Mouse (Mus musculus): ENCODE measurements around the gene 1700030J22Rik. TPM values are rescaled to one million over a fixed set of nuclear protein-coding genes. Genes with fewer than 3 reads are reported as not detected.
A peak's percentile ranks its signal among the peaks of the same experiment; 100 is the strongest.

The 1700030J22Rik gene
- polyA plus RNA-seq, 1 experiment: 1.5 TPM

DNA sequence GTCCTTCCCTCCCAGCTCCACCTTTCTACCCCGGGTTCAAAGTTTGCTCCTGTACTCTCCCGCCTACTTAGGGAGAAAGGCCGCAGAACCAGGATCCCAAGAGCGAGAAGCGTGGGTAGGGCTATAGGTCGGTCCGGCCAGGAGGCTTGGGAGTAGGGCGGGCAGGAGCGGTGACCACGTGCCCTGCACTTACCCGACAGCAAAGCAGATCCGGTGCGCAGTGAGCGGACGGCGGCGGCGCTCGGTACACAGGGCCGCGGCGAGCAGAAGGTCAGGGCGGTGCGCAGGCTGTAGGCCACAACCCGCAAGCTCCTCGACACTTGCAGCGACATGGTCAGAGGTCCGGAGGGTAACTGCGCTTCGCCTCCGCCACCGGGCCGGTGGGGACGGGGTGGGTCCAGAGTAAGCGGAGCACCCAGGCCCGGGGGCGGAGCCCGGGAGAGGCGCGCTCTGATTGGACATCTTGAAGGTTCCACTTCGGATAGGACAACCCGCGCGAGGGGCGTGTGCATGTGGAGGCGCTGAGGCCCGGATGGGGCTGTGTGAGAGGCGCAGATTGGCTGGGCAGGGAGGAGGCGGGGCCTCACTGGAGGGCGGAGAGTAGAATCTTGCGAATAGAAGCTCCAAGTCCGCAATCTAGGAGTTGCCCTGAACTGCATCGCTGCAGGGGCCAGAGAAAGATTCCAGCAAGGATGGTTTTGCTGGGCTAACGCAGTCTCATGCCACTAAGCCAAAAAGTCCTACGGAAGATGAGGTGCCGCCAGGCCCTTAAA, 14.5 kb upstream of the 1700030J22Rik start, which contains the start of gene Gcsh:
Gcsh (minus strand) TSS at position 443 of the 773 bp plus-strand sequence.
- peak; percentile 98 for DNase-seq

GRCm38 (mm10) chr8:116992176-116992971, 13.6 kb upstream of the 1700030J22Rik start:
- H3K4me3 ChIP-seq (replicated peaks; ENCODE audit: extremely low read depth, low read depth, low read length): peak overlapping the region; percentile 79
- peaks cover 5% of the 10 kb centered on the region for H3K4me1 ChIP-seq (ENCODE audit: control insufficient read depth, insufficient read depth, low read length)
- WGBS: 8% methylated on average over 23 of the region's 23 CpGs
- TF ChIP-seq CTCF (IDR thresholded peaks at IDR 0.05; ENCODE audit: insufficient read depth, low read length) (no peak), POLR2A (IDR thresholded peaks at IDR 0.05; ENCODE audit: borderline replicate concordance, extremely low read depth, low read depth, low read length) (no peak)
- no peak for DNase-seq

More for the DNA sequence above, 14.5 kb upstream of the 1700030J22Rik start, which contains the start of gene Gcsh:
- under 1% methylated on average over 56 of the region's 56 CpGs for WGBS
- Histone ChIP-seq H3K4me1 (ENCODE audit: control insufficient read depth, insufficient read depth, low read length) (peaks cover 5% of the 10 kb centered on the region), H3K4me3 (replicated peaks; ENCODE audit: extremely low read depth, low read depth, low read length) (peak within 1 kb of the TSS; percentile 86)
- TF ChIP-seq POLR2A (IDR thresholded peaks at IDR 0.05; ENCODE audit: borderline replicate concordance, extremely low read depth, low read depth, low read length) (peak; percentile 78; the same call in 1 of the 2 replicates), CTCF (IDR thresholded peaks at IDR 0.05; ENCODE audit: insufficient read depth, low read length) (no peak)

GRCm38 (mm10) chr8:116991241-116991640, 12.5 kb upstream of the 1700030J22Rik start:
- no peak for DNase-seq
- Histone ChIP-seq H3K4me1 (ENCODE audit: control insufficient read depth, insufficient read depth, low read length) (peaks cover 5% of the 10 kb centered on the region), H3K4me3 (replicated peaks; ENCODE audit: extremely low read depth, low read depth, low read length) (no peak overlapping the region)
- TF ChIP-seq CTCF (IDR thresholded peaks at IDR 0.05; ENCODE audit: insufficient read depth, low read length) (no peak), POLR2A (IDR thresholded peaks at IDR 0.05; ENCODE audit: borderline replicate concordance, extremely low read depth, low read depth, low read length) (no peak)
- 91% methylated on average over 8 of the region's 8 CpGs for WGBS

DNA sequence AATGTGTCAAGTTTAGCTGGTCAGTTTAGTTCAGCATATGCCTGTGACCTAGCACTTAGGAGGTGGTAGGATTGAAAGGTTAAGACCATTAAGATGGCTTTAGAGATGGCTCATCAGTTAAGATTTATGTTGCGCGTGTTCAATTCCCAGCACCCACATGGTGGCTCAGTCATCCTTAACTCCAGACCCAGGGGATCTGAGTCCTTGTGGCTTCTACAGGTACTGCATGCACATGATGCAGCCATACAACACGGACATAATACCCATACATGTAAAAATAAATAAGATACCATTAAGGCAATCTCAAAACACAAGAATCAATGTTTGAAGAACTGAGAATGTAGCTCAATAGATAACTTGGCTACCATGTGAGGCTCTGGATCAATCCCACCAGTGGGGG, 11.1 kb upstream of the 1700030J22Rik start:
- TF ChIP-seq CTCF (IDR thresholded peaks at IDR 0.05; ENCODE audit: insufficient read depth, low read length): no peak
- no peak for TF ChIP-seq POLR2A (IDR thresholded peaks at IDR 0.05; ENCODE audit: borderline replicate concordance, extremely low read depth, low read depth, low read length)
- Histone ChIP-seq H3K4me1 (ENCODE audit: control insufficient read depth, insufficient read depth, low read length) (peaks cover 5% of the 10 kb centered on the region), H3K4me3 (replicated peaks; ENCODE audit: extremely low read depth, low read depth, low read length) (no peak overlapping the region)
- WGBS: 98% methylated on average over 3 of the region's 3 CpGs
- DNase-seq: no peak

DNA sequence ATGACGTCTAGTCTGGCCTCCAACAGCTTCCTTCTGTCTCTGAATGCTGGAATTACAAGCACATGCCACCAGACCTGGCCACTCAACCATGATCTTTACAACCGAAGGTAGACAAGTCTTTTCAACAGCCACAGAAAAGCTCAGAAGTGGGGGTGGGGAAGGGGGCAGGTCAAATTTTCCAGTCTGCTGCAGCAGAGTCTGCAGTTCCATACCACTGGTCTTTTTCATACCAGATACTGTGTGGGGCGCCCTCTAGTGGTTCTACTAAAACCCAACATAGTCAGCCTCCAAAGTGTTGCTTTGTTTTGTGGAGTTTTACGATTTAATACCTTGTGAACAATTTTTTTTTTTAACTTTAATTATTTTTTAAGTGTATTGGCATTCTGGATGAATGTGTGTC, 1.4 kb upstream of the 1700030J22Rik start:
- TF ChIP-seq CTCF (IDR thresholded peaks at IDR 0.05; ENCODE audit: insufficient read depth, low read length) (peak; percentile 14; the same call in 1 of the 2 replicates), POLR2A (IDR thresholded peaks at IDR 0.05; ENCODE audit: borderline replicate concordance, extremely low read depth, low read depth, low read length) (no peak)
- 11% methylated on average over 4 of the region's 4 CpGs for WGBS
- peak; percentile 26 for DNase-seq

GRCm38 (mm10) chr8:116978052-116978451, 707 bp downstream of the 1700030J22Rik start:
- TF ChIP-seq POLR2A (IDR thresholded peaks at IDR 0.05; ENCODE audit: borderline replicate concordance, extremely low read depth, low read depth, low read length) (no peak), CTCF (IDR thresholded peaks at IDR 0.05; ENCODE audit: insufficient read depth, low read length) (no peak)
- WGBS: 21% methylated on average over 8 of the region's 8 CpGs
- no peak for DNase-seq
- H3K4me1 ChIP-seq (ENCODE audit: control insufficient read depth, insufficient read depth, low read length): no peaks in the 10 kb centered on the region
- peak overlapping the region; percentile 92 for H3K4me3 ChIP-seq (replicated peaks; ENCODE audit: extremely low read depth, low read depth, low read length)

More for the DNA sequence above, 1.4 kb upstream of the 1700030J22Rik start:
- Histone ChIP-seq H3K4me1 (ENCODE audit: control insufficient read depth, insufficient read depth, low read length) (no peaks in the 10 kb centered on the region), H3K4me3 (replicated peaks; ENCODE audit: extremely low read depth, low read depth, low read length) (no peak overlapping the region)

- 35% methylated on average over 5 of the region's 5 CpGs for WGBS
- no peak for DNase-seq
- TF ChIP-seq POLR2A (IDR thresholded peaks at IDR 0.05; ENCODE audit: borderline replicate concordance, extremely low read depth, low read depth, low read length): no peak
- TF ChIP-seq CTCF (IDR thresholded peaks at IDR 0.05; ENCODE audit: insufficient read depth, low read length): no peak
Observed at GRCm38 (mm10) chr8:116975606-116976005, 3.2 kb downstream of the 1700030J22Rik start.

GRCm38 (mm10) chr8:116975066-116975465, 3.7 kb downstream of the 1700030J22Rik start:
- 38% methylated on average over 5 of the region's 5 CpGs for WGBS
- Histone ChIP-seq H3K4me3 (replicated peaks; ENCODE audit: extremely low read depth, low read depth, low read length) (no peak overlapping the region), H3K4me1 (ENCODE audit: control insufficient read depth, insufficient read depth, low read length) (no peaks in the 10 kb centered on the region)
- no peak for DNase-seq
- TF ChIP-seq CTCF (IDR thresholded peaks at IDR 0.05; ENCODE audit: insufficient read depth, low read length) (no peak), POLR2A (IDR thresholded peaks at IDR 0.05; ENCODE audit: borderline replicate concordance, extremely low read depth, low read depth, low read length) (no peak)

More at GRCm38 (mm10) chr8:116975606-116976005, 3.2 kb downstream of the 1700030J22Rik start:
- H3K4me1 ChIP-seq (ENCODE audit: control insufficient read depth, insufficient read depth, low read length): no peaks in the 10 kb centered on the region
- H3K4me3 ChIP-seq (replicated peaks; ENCODE audit: extremely low read depth, low read depth, low read length): no peak overlapping the region

- no peak for TF ChIP-seq POLR2A (IDR thresholded peaks at IDR 0.05; ENCODE audit: borderline replicate concordance, extremely low read depth, low read depth, low read length)
- no peak for TF ChIP-seq CTCF (IDR thresholded peaks at IDR 0.05; ENCODE audit: insufficient read depth, low read length)
- H3K4me1 ChIP-seq (ENCODE audit: control insufficient read depth, insufficient read depth, low read length): no peaks in the 10 kb centered on the region
- 85% methylated on average over 6 of the region's 6 CpGs for WGBS
- no peak for DNase-seq
- no peak overlapping the region for H3K4me3 ChIP-seq (replicated peaks; ENCODE audit: extremely low read depth, low read depth, low read length)
Observed at GRCm38 (mm10) chr8:116969531-116969930, 9.2 kb downstream of the 1700030J22Rik start.
